Mouse (Mus musculus): ENCODE measurements around the gene Mrpl47. TPM values are rescaled to one million over a fixed set of nuclear protein-coding genes. Genes with fewer than 3 reads are reported as not detected.

Gene Mrpl47
- total and polyA plus RNA-seq, 2 experiments from 2014 or later: 19.1 to 30.3 TPM

DNA sequence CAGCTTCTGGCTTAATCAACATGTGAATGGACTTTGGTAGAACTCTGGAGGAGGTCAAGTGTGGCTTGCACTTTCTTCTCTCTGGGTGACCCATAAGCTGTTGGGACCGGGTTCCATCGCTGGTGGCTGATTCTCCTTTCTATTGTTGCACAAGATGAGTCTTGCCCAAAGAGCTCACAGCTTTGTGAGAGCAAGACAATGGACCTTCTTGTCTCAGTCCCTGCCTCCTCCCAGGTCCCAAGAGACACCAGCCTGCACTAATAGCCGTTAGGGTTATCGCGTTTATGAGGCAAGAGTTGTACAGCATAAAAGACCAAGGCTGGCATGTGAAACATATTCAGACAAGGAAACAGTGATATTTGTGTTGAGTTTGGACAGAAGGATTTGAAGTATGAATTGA lies 43.2 kb downstream of the Mrpl47 start:
- Histone ChIP-seq H3K4me2 (ENCODE audit: low read depth) (no peak overlapping the region), H3K27ac (ENCODE audit: low read depth, low read length) (no peak overlapping the region), H3K4me1 (ENCODE audit: insufficient read depth) (no peaks in the 10 kb centered on the region), H3K4me3 (ENCODE audit: low read depth, low read length) (no peak overlapping the region), H3K36me3 (ENCODE audit: insufficient read depth) (no peaks in the 10 kb centered on the region), H3K9ac (no peak overlapping the region), H3K27me3 (ENCODE audit: insufficient read depth, low read length) (no peaks in the 10 kb centered on the region), H3K9me3 (ENCODE audit: low read length) (no peaks in the 10 kb centered on the region)
- DNase-seq (no peak), ATAC-seq (no peak)
- WGBS: 51% methylated on average over 5 of the region's 5 CpGs
- no peak for TF ChIP-seq CTCF (IDR thresholded peaks at IDR 0.05; ENCODE audit: low read depth)

DNA sequence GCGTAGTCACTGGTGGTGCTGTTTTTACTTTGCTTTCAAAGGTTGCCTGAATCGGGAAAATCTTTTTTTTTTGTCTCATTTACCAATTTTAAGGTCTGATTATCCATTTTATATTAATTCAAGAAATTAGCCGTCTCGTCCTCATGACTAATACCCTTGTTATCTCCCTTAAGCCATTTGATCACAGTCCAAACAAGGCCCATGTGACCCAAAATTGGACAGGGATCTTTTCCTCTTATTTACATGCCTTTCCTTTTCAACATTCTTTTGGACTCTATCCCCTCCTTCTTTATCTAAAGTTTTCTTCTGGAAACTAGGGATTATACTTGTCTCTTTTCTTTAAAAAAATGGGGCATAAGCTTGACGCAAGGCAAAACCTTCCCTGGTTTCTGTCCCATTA lies 45.6 kb downstream of the Mrpl47 start:
- no peaks in the 10 kb centered on the region for H3K4me1 ChIP-seq (ENCODE audit: insufficient read depth)

DNA sequence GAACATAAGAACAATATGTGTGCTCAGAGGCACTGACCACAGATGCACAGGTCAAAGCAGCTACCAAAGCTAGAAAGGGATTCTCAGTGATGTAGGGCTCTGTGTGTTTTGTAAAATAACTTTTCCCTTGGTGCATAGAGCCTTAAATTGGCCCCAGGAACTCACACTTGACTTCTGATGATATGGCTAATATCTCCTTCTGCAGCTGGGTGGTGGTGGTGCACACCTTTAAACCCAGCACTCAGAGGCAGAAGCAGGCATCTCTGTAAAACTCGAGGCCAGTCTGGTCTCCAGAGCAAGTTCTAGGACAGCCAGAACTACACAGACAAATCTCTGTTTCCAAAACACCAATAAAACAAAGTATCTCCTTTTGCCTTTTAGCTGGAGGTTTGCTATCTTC lies 46.5 kb downstream of the Mrpl47 start:
- Histone ChIP-seq H3K4me1 (ENCODE audit: insufficient read depth) (no peaks in the 10 kb centered on the region), H3K4me2 (ENCODE audit: low read depth) (no peak overlapping the region), H3K4me3 (ENCODE audit: low read depth, low read length) (no peak overlapping the region), H3K27ac (ENCODE audit: low read depth, low read length) (no peak overlapping the region), H3K9me3 (ENCODE audit: low read length) (no peaks in the 10 kb centered on the region), H3K36me3 (ENCODE audit: insufficient read depth) (no peaks in the 10 kb centered on the region), H3K27me3 (ENCODE audit: insufficient read depth, low read length) (no peaks in the 10 kb centered on the region), H3K9ac (no peak overlapping the region)
- ATAC-seq: no peak
- 55% methylated on average over 1 of the region's 1 CpGs for WGBS
- no peak for DNase-seq
- no peak for TF ChIP-seq CTCF (IDR thresholded peaks at IDR 0.05; ENCODE audit: low read depth)

More for the DNA sequence above, 45.6 kb downstream of the Mrpl47 start:
- ATAC-seq (no peak), DNase-seq (no peak)
- no peak overlapping the region for H3K4me2 ChIP-seq (ENCODE audit: low read depth)
- H3K36me3 ChIP-seq (ENCODE audit: insufficient read depth): no peaks in the 10 kb centered on the region
- H3K9me3 ChIP-seq (ENCODE audit: low read length): no peaks in the 10 kb centered on the region
- WGBS: 58% methylated on average over 5 of the region's 5 CpGs
- no peak overlapping the region for H3K4me3 ChIP-seq (ENCODE audit: low read depth, low read length)
- no peak overlapping the region for H3K9ac ChIP-seq
- H3K27me3 ChIP-seq (ENCODE audit: insufficient read depth, low read length): no peaks in the 10 kb centered on the region
- H3K27ac ChIP-seq (ENCODE audit: low read depth, low read length): no peak overlapping the region
- TF ChIP-seq CTCF (IDR thresholded peaks at IDR 0.05; ENCODE audit: low read depth): no peak

DNA sequence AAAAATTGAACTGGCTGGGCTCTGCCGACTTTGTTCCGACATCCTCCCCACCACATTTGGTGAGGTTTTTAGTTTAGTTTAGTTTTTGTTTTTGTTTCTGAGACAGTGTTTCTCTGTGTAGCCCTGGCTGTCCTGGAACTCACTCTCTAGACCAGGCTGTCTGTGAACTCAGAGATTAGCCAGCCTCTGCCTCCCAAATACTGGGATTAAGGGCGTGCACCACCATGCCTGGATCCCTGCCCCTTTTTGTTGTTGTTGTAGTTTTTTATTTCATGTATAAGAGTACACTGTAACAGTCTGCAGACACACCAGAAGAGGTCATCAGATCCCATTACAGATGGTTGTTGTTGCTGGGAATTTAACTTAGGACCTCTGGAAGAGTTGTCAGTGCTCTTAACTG lies 47.4 kb downstream of the Mrpl47 start:
- Histone ChIP-seq H3K36me3 (ENCODE audit: insufficient read depth) (no peaks in the 10 kb centered on the region), H3K4me2 (ENCODE audit: low read depth) (no peak overlapping the region), H3K4me1 (ENCODE audit: insufficient read depth) (no peaks in the 10 kb centered on the region), H3K27ac (ENCODE audit: low read depth, low read length) (no peak overlapping the region), H3K9ac (no peak overlapping the region), H3K27me3 (ENCODE audit: insufficient read depth, low read length) (no peaks in the 10 kb centered on the region), H3K4me3 (ENCODE audit: low read depth, low read length) (no peak overlapping the region), H3K9me3 (ENCODE audit: low read length) (no peaks in the 10 kb centered on the region)
- TF ChIP-seq CTCF (IDR thresholded peaks at IDR 0.05; ENCODE audit: low read depth): no peak
- ATAC-seq (no peak), DNase-seq (no peak)
- 90% methylated on average over 3 of the region's 3 CpGs for WGBS

DNA sequence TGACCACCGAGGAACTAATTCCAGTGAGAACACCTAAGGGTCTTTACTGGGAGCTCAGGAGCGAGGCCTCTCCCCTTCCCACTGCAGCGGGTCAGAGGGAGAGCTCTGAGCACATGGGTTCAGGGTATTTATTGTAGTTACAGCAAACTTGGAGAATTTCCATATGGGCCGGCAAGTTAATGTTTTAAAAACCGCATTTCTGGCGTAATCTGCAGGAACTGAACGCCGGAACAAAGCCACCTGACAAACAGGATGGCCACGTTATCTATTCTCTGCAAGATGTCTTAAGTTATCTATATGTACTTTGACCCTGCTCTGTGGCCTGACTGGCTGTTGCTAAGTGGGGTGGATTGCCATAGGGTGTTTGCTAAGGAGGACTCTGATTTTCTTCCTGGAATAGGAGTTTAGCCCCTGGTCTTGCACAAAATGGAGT lies 47.8 kb downstream of the Mrpl47 start:
- Histone ChIP-seq H3K27me3 (ENCODE audit: insufficient read depth, low read length) (no peaks in the 10 kb centered on the region), H3K9me3 (ENCODE audit: low read length) (no peaks in the 10 kb centered on the region), H3K4me1 (ENCODE audit: insufficient read depth) (no peaks in the 10 kb centered on the region), H3K4me2 (ENCODE audit: low read depth) (no peak overlapping the region), H3K9ac (no peak overlapping the region), H3K4me3 (ENCODE audit: low read depth, low read length) (no peak overlapping the region), H3K27ac (ENCODE audit: low read depth, low read length) (no peak overlapping the region), H3K36me3 (ENCODE audit: insufficient read depth) (no peaks in the 10 kb centered on the region)
- ATAC-seq: no peak
- WGBS: 85% methylated on average over 9 of the region's 9 CpGs
- no peak for TF ChIP-seq CTCF (IDR thresholded peaks at IDR 0.05; ENCODE audit: low read depth)
- no peak for DNase-seq

DNA sequence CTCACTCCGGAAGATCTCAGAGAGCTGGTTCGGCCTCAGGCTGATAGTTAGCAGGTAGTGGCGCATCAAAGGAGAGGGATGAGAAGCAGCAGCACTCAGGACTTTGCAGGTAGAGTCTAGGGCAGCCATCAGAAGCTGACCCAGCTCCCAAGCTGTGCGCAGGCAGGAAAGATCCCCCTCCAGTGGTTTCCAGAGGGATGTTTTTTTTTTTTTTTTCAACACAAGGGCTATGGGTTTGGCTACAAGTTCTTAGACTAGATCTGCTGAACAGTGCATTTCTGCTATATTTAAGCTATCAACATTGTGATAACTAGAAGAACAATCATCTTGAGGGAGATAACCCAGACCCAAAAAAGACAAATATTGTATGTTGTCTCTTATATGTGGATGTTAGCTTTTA lies 50.2 kb downstream of the Mrpl47 start:
- WGBS: 77% methylated on average over 4 of the region's 4 CpGs
- H3K27me3 ChIP-seq (ENCODE audit: insufficient read depth, low read length): no peaks in the 10 kb centered on the region
- H3K27ac ChIP-seq (ENCODE audit: low read depth, low read length): no peak overlapping the region
- H3K36me3 ChIP-seq (ENCODE audit: insufficient read depth): no peaks in the 10 kb centered on the region
- ATAC-seq: no peak
- DNase-seq: no peak
- no peak overlapping the region for H3K4me3 ChIP-seq (ENCODE audit: low read depth, low read length)
- H3K9ac ChIP-seq: no peak overlapping the region
- H3K9me3 ChIP-seq (ENCODE audit: low read length): no peaks in the 10 kb centered on the region
- TF ChIP-seq CTCF (IDR thresholded peaks at IDR 0.05; ENCODE audit: low read depth): no peak
- no peaks in the 10 kb centered on the region for H3K4me1 ChIP-seq (ENCODE audit: insufficient read depth)
- no peak overlapping the region for H3K4me2 ChIP-seq (ENCODE audit: low read depth)

DNA sequence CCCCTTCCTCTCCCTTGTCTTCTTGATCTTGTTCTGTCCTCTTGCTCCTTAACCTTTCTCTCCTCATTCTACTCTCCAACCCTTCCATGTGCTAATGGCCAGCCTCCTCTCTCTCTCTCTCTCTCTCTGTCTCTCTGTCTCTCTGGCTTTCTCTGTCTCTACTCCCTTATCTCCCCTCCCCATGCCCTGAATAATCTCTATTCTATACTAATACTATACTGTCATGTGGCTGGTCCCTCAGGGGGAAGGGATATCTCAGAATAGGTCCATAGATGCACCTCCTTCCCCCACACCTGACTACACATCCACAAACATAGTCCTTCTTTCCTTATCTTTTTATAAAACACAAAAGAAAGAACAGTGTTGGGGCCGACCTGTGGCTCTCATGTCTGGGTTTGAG lies 50.9 kb downstream of the Mrpl47 start:
- TF ChIP-seq CTCF (IDR thresholded peaks at IDR 0.05; ENCODE audit: low read depth): no peak
- no peak for ATAC-seq
- Histone ChIP-seq H3K4me1 (ENCODE audit: insufficient read depth) (no peaks in the 10 kb centered on the region), H3K27ac (ENCODE audit: low read depth, low read length) (no peak overlapping the region), H3K9ac (no peak overlapping the region), H3K4me2 (ENCODE audit: low read depth) (no peak overlapping the region), H3K9me3 (ENCODE audit: low read length) (no peaks in the 10 kb centered on the region), H3K4me3 (ENCODE audit: low read depth, low read length) (no peak overlapping the region), H3K36me3 (ENCODE audit: insufficient read depth) (no peaks in the 10 kb centered on the region), H3K27me3 (ENCODE audit: insufficient read depth, low read length) (no peaks in the 10 kb centered on the region)
- no peak for DNase-seq
- WGBS: 74% methylated on average over 1 of the region's 1 CpGs

DNA sequence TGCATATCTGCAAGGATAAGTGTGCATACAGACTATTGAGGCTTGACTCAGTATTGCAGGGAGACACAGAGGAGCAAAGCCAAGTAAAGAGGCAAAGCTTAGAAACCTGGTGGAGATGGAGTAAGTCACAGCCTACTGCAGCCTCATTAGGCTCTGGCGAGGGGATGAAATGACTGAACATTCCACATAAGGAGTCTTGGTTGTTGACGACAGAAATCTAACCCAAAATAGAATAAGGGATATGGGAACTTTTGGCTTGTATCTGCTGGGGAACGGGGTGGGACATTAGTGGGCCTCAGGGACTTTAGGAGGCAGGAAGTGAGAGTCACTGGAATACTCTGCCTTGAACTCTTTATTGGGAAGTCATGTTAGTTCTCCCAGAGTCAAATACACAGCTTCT lies 52.8 kb downstream of the Mrpl47 start:
- WGBS: 82% methylated on average over 3 of the region's 3 CpGs
- no peak for DNase-seq
- H3K9ac ChIP-seq: no peak overlapping the region
- no peak for TF ChIP-seq CTCF (IDR thresholded peaks at IDR 0.05; ENCODE audit: low read depth)
- H3K27ac ChIP-seq (ENCODE audit: low read depth, low read length): no peak overlapping the region
- no peak overlapping the region for H3K4me3 ChIP-seq (ENCODE audit: low read depth, low read length)
- H3K4me1 ChIP-seq (ENCODE audit: insufficient read depth): no peaks in the 10 kb centered on the region
- ATAC-seq: no peak
- no peaks in the 10 kb centered on the region for H3K36me3 ChIP-seq (ENCODE audit: insufficient read depth)
- H3K4me2 ChIP-seq (ENCODE audit: low read depth): no peak overlapping the region
- H3K27me3 ChIP-seq (ENCODE audit: insufficient read depth, low read length): no peaks in the 10 kb centered on the region
- H3K9me3 ChIP-seq (ENCODE audit: low read length): no peaks in the 10 kb centered on the region

Data from forebrain, postnatal 0 days (tissue).